Mouse (Mus musculus) mouse trophoblast stem cell (cell line): ENCODE measurements around the gene Begain.

Experiments used
- in situ Hi-C, 2 experiments: fragments of 300-500 bp; cut with MseI, MboI; formaldehyde crosslinking; loops; 2 replicates in 1 of 2; 3 replicates in 1 of 2; pipeline ENCODE4 v1.15.1; 2025

Begain gene

DNA sequence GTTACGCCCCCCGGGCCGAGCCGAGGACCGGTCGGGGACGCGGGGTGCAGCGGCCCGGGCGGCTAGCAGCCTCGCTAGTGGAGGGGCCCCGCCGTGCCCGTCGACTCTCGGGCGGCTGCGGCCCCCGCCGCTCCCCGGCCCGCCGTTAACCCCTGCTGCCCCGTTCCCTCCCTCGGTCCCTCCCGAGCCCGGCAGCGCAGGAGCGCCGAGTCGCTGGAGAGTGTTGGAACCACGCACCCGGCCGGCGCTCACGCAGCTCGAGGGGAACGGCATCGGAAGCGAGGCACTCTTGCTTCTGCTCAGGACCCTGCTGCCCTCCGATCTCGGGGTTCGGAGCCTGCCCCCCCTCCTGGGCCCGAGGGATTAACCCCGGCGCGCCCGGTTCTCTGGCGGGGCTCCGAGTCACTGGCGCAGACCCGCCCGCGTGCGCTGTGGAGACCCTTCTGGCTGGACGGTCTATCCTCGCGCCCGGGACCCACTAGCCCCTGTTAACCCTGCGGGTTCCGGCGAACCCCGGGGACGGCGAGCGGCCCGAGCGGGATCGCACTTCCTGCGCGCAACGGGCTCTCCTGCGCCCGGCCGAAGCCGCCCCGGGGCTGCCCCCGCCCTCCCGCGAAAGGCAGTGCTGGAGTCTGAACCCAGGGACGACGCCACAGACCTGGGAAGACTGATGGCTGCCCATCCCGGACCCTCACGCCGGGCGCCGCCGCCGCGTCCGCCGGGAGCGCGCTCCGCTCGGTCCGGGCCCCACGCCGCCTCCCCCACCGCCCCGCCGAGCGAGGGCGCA lies 14.8 kb downstream of the Begain start:
- in situ Hi-C loops: no loop called here

DNA sequence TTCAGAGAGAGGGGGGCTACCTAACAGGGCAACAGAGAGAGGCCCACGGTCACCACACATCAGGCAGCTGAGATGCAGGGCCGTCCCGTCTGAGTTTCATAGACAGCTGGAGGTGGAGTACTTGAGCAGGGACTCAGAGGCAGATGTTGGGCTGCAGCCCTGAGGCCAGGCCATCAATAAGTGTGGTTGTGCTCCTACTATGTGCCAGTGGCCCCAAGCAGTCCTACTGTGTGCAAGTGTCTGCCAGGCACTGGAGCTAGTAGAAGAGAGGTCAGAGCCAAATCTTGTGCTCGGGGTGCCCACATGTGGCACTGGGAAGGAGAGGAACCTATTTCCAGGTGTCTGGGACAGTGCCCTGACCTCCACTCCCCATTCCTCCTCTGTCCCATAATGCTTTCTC lies 18.1 kb downstream of the Begain start:
- in situ Hi-C loops: no loop called here

DNA sequence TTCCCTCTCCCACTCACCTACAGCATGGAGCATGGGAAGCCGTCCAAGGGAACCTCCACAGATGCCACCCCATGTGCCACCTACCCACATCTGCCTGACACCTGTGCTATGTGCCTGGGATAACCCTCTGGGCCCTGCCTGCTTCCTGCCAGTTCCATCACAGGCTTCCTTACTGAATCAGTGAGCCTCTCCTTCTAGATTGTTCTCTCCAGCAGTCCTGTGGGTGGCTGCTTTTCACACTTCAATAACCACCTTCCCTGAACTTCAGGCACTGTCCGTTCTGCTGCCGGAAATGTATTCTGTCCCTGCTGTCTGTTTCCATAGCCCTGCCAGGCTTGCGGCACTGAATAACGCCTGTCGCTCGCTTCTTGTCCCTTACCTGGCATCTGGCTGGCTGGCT lies 22.4 kb downstream of the Begain start:
- in situ Hi-C loops: no loop called here

DNA sequence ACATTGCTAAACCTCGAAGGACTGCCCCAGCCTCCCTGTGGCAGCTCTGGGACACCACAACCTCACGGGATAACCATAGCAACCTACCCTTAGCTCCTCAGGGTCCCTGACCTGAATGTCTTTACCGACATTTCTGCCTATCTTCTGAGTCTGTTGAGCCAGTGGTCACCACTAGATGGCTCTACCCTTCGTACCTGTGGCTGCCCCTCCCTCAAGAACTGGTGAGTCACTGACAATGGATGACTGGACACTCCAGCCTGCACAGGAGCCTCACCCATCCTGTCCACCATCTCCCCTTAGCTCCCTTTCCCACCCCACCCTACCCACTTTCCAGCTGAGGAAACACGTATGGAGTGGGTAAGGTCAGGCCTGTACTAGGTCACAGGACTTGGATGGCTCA lies 23.5 kb downstream of the Begain start:
- in situ Hi-C loops: no loop called here

DNA sequence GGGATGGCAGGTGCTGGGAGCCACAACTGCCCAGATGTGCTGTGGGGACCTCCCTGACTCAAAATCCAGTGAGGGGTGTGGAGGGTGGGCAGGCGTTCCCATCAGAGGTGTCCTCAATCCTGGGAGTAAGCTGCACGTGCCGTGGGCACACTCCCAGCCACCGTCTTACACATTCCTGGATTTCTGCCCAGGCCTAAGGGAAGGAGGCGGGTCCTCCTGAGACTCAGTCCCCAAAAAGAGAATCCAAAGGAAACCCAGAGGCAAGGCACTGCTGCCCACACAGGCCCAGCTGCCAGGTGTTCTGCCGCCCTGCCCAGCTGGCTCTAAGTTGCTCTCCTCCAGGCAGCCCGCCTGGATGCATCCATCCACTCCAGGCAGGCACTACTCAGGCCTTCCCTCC lies 28.7 kb downstream of the Begain start:
- in situ Hi-C loops: no loop called here

DNA sequence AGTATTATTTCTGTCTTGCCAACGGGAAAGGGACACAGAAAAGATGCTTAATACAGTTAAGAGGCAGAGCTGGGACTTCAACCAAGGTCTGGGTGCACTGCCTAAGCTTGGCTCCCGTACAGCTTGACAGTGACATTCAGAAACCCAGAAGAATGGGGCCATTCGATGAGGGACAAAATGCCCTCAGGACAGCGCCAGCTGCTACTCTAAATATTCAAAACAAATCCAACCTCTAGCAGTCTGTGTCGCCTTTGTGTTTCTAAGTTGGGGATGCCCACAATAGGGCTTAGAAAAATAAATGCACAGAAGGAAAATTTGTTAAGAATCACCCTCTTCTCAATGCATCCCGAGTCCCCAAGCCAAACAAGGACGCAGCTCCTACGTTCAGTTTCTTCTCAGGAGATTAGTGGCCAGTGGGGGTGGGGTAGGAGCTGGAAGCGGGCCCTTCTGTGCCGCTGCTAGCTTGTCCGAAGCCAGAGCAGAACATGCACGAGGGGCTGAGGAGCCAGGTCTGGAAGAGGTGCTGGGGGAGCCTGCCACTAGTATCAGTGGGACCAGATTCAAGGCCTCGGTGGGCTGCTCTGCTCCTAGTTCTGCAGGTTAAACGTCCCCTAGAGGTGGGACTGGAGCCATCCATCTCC lies 29.7 kb downstream of the Begain start:
- in situ Hi-C loops: no loop called here

DNA sequence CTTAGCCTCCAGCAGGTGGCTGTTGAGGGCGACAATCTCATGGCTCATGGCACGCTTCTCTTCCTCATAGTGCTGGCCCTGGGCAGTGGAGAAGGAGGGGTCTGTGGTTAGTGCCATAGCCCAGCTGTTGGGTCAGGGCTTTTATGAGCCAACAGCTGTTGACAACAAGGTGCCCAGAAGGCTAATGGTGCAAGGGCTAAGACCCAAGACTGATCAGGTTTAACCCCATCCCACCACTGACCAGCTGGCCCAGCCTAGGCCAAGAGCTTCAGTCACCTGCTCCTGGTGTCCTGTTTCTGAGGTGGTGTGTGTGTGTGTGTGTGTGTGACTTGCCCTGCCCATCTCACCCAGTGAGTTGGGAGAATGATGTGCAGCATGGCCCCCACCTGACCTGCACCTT lies 31.0 kb downstream of the Begain start:
- in situ Hi-C loops: no loop called here

DNA sequence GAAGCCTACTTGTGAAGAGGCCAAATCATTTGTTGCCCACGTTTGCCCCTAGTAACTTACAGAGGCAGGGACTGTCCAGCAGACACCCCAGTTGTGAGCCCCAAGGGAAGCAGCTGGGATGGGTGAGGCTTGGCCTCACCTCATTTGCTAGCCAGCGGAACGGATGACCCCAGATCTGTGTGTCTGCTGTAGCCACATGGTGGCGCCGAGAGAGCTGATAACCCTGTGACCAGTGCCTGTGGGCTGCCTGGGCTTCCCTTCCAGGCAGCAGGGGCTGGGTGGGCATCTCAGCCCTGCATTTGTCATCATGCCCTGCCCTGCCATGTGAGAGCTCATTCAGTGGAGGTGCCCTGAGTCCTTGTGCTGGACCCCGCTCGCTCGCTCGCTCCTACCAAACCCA lies 44.2 kb downstream of the Begain start:
- in situ Hi-C loops: no loop called here

DNA sequence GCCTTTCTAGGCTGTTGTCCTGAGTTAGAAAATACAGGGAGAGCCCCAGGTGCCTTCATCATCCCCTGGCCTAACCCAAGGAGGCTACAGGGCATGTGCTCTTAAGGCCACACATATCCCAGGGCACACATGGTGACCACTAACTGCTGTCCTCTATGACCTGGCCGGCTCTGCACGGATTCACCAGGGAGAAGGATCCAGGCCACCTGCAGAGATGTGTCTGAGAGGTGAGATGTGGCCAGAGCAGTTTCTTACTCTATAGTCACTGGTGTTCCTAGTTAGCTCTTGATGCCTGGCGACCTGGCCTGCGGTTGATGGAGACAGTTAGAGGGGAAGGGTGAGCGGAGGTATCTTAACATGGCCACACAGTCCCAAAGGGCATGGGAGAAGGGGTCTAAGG lies 45.1 kb downstream of the Begain start:
- in situ Hi-C loops: no loop called here

DNA sequence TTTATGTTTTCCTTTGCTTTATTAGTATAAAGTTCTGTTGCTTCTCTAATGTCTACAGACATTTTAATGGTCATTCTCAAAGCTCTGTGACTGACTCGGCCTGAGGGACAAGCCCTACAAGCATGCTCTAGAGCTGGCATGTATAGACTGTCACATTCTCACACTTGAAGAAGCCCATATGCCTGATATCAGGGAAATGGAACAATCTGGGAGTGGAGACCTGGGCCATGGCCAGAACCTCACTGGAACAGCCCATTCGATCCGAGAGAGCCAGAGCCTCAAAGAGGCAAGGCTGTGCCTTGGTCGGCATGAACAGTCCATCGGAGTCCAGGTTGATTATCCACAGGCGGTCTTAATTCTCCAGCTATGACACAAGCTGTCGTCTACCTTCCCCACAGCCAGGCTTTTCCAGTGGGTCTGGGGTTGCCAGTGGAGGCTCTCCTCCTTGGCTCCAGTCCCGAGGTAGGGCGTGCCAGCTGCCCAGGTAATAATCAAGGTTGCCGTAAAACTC lies 45.8 kb downstream of the Begain start:
- in situ Hi-C loops: no loop called here

DNA sequence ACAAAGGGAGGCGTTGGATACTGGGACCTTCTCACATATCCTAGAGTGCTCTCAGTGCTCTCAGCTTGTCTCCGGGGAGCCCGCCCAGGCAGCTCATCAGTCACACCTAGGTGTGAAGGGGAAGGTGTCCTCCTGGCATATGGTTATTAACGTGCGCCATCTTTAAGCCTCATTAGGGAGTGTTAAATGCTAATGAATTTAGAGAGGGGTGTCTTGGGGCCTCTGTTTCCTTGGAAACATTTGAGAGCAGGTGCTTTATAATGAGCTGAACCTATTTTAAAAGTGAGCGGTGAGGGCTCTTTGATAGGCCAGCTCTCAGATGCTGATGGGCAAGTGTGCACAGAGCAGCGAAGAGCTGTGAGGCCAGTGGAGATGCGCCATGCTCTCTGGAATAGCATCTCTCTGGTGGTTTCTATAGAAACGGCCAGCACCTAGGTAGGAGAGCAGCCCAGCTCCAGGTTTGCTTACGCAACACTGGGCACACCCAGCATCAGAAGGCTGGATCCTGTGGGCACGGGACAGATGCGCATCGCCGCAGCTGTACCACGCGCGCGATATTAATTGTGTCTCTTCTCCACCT lies 57.9 kb downstream of the Begain start:
- in situ Hi-C loops: no loop called here

DNA sequence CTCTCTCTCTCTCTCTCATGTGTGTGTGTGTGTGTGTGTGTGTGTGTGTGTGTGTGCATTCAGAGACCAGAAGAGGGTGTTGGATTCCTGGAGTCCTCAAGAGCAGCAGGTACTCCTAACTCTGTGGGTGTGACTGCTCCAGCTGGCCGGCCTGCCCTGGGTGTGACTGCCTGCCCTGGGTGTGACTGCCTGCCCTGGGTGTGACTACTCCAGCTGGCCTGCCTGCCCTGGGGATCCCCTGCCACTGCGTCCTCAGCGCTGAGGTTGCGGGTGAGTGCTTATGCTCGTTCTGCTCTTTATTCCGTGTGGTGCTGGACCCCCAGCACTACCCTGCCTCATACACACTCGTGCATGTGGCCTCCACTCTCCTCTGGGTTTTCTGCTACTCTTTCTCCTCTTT lies 65.0 kb downstream of the Begain start:
- in situ Hi-C loops: no loop called here

DNA sequence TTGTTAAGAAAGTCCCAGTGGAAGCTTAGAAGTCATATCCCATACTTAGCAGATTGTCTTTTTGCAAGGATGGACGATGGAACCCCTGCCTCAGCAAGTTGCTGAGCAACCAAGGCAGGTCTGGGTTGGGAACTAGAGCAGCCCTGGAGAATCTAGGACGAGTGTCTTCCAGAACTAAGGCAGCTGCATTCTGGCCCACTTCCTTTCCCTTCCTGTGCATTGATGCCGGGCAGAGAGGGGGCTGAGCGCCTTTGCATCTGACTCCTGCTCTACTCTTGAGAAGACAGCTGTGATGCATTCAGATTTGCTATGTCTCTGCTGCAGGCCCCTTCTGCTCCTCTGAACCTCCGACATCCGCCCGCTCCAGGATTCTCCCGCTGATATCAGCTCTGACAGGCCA lies 70.8 kb downstream of the Begain start:
- in situ Hi-C loops: no loop called here

DNA sequence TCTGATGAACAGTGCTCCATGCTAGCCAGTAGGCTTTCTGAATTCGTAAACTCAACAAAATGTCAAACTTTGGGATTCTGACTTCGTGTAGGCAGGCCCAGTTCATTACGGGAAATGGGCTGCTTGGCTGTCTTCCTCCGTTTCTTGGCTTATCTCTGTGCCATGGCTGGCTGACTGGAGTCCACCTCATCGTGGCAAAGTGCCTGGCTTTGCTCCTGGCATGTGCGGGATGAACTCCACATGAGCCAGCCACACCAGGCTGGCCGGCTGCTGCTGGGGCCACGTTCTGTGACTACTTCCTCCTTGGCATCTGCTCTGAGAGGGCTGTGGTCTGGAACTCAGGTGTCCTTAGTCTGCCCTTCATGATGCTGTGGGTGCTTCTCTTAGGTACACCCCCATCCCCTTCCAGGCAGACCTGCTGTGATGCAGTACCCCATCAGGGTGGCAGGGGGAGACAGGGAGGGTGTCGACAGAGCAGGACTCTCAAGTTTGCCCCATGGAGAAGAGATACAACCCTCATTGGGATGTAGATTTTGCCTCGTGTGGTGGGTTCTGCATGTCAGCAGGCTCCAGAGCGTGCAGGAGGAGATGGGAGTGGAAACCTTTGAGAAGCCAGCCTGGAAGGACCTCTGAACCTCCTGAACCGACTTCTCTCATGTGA lies 71.9 kb downstream of the Begain start:
- in situ Hi-C loops: no loop called here

DNA sequence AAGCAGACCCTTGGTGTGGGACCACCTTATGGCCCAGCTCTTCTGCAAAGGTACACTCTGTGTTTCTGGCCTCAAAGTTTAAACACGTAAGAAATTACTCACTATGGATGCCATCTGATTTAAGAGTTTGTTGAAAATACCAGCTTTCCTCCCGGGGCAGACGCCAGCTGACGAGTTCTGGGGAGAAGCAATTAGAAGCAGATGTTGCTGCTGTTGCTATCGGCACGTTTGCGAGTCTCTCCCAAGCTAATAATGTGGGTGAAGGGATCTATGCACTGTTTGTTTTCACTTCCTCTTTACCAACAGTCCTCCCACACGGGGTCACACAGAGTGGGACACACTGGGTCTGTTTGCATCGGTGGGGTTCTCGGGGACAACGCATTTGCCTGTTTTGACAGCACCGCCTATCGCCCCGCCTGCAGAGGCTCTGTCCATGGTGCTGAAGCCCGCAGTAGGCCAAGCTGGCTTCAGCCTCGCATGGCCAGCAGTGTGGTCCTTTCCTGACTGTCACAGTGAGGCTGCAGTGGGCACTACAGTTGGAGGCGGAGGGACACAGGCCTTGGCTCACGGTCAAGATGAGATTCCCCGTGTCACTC lies 73.5 kb downstream of the Begain start:
- in situ Hi-C loops: no loop called here

DNA sequence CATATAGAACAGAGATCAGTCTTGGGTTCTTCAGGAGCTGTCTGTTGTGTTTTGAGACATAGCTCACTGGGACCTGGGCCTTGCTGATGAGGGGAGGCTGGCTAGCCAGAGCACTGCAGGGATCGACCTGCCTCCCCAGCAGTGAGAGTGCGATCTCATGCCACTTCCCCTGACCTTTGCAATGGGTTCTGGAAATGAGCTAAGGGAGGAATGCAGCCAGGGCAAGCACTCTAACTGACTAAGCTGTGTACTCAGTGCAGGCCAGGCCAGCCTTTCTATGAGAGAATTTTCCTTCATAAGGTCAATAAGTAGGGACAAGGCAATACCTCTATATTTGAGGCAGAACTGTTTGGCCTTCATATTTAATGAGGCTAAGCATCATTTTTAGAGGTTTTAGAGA lies 75.0 kb downstream of the Begain start:
- in situ Hi-C loops: no loop called here

DNA sequence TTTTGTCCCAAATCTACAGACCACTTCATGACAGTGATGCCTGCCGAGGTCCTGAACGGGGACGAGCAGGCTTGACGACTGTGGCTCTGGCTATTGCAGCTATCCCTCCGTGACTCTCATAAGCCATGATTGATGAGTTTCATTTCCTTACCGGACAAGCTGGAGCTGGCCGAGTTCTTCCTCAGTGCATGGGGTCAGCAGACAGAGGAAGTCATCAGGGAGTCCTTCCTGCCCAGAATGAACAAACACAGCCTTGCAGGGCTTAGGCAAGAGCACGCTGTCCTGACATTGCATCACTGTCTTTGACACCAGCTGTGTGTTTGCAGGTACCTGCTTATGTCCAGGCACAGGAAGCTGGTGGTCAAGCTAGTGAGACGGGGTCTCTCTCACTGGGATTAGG lies 77.6 kb downstream of the Begain start:
- in situ Hi-C loops: no loop called here

DNA sequence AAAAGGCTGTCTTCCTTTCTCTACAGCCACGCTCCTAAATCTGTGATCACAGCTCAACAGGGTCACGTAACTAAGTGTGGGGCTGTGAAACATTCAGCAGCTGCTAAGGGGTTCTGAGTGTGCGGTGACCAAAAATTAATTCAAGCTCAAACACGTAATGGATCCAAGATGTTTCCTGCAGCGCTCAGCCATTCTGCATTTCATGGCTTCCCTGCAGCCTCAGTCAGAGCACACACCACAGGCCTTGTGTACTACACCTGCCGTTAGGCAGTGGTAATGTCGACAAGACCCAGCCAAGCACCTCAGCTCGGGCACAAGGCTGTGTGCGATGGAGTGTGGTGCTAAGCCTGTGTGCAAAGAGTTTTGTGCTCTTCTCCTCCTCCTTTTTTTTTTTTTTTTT lies 80.6 kb downstream of the Begain start:
- in situ Hi-C loops: no loop called here

DNA sequence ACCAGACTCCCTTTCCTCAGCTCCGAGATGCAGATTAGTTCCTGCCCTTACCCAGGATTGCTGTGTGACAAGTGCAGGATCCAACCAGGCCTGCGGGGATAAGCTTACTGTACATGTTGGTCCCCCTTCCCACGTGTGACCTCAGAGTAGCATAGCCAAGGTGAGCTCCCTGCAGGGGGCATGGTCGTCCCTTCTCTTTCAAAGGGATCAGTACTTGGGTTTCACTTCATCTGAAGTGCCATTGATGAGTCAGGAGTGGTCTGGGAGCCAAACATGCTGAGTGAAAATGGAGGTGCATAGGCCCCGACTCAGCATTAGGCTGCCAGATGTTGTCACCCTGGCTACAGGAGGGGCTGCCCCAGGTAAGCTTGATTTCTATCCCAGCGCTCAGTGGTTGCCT lies 83.0 kb downstream of the Begain start:
- in situ Hi-C loops: no loop called here

DNA sequence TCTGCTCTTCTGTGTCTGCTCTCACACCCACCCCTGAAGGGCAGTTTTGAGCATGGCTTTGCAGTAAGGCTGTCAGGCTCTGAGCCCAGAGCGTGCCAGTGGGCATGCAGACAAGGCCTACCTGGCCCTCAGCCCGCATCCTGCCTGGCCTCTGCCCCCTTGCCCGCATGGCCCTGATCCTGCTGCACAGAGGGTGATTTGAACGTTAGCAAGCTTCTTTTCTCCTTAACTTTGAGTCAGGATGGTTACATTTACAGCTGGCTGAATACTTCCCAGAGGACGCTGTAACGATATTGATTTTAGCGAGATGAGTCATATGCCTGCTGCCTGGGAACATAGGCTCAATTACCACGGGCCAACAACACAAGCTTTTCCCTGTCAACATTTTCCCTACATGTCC lies 83.5 kb downstream of the Begain start:
- in situ Hi-C loops: no loop called here

DNA sequence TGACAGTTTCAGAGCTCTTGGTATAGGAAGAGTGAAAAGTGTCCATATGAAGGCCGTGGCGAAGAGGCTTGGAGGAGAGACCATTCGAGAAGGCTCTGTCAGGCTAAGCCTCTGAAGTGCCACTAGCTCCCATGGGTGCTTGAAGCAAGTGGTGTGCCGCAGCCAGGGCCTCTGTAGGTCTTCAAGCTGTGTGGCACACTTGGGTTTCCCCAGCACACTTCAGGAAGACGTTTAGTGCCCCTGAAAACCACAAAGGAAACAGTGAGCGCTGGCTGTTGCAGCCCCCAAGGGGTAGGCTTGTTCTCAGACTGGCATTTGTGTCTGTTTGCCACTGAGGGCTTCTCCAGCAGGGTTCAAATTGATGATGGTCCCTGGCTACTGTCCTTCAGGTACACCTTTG lies 84.5 kb downstream of the Begain start:
- in situ Hi-C loops: no loop called here

DNA sequence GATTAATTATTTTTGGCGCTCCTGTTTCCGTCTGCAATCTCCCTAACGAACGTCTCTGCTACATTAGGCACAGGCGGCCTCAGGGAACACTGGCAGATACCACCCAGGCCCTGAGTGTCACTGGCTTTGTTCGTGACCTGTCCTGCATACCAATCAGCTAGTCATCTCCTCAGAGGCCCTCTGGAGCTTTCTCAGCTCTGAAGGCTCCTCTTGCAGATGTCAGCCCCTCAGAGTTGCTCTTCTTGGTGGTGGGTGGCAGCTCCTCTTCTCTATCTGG lies 85.4 kb downstream of the Begain start:
- in situ Hi-C loops: no loop called here
